Mouse (Mus musculus) heart, embryonic 14.5 days (tissue): ENCODE data around the gene Gm3646. TPM values are rescaled to one million over a fixed set of nuclear protein-coding genes. Genes with fewer than 3 reads are reported as not detected.

Experiments
- polyA plus RNA-seq: library from polyadenylated mRNA; unstranded; fragments of >200 nt; fragmentation: Nextera tagmentation; extraction: Ambion mirVana; gene quantifications from 2 replicates; pipeline ENCODE4 v1.2.1, GENCODE M21; 2014

Gm3646 gene
- polyA plus RNA-seq, 1 experiment from 2014 or later = 3.6 TPM

Other genes with a start within 250 kb of the Gm3646 start
- 21.1 and 22.1 TPM in 2 replicates for gene Rnf149, start 227.9 kb downstream of the Gm3646 start, polyA plus RNA-seq
- gene Creg2, start 153.9 kb downstream of the Gm3646 start, polyA plus RNA-seq = 0.03 and 0.05 TPM in 2 replicates
- 1.1 and 1.7 TPM in 2 replicates for gene Rfx8, start 84.3 kb downstream of the Gm3646 start, polyA plus RNA-seq
- 28.9 and 34.5 TPM in 2 replicates for gene Map4k4, start 95.6 kb upstream of the Gm3646 start, polyA plus RNA-seq